Mouse (Mus musculus) left cerebral cortex, adult 8-10 months (tissue): ENCODE results near the gene Npas3. TPM values are rescaled to one million over a fixed set of nuclear protein-coding genes. Genes with fewer than 3 reads are reported as not detected.
"Not testable (repeated sequence)": the region's sequence is repeated elsewhere in the genome, so short reads cannot be mapped to it uniquely, and the experiment has no call there.

Experiments
- DNase-seq, 2 experiments: peaks; one replicate each; pipeline ENCODE4 v3.0.0; 2022; ENCODE audit warnings: low spot score in 2 of 2
- total RNA-seq, 4 experiments: library from RNA; stranded (reverse); gene quantifications; 2 replicates each; pipeline ENCODE4 v1.2.4; 2022

Gene Npas3
- total RNA-seq, result 10 to 100 TPM; 18.8 to 28.2 (median 23.8) TPM

DNA sequence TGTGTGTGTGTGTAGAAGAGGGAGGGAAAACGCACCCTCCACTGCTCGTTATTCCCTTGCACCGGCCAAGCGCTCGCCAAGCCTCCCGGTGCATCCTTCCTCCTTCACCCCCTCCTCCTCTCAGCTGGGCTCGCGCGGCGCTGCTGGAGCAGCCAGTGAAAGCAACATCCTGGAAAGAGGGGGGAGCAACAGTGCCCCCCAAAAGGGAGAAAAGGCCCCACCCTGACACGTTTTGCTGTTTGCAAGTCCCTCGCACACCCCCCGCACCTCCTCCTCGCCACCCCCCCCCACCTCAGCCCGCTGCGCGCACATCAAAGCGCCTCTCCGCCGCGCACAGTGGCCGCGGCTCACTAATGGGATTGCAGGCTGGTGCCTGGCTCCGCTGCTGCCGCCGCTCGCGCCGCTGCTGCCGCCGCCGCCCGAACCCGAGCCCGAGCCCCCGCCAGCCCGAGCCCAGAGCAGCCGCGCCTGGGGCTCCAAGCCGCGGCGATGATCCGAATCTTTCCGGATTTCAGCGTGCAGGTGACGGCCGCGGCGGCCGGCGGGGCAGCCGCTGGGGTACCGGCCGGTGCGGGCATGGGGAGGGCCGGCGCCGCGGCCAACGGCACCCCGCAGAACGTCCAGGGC lies at the start of gene Npas3:
Npas3 (plus strand) TSS at position 577 of the 627 bp plus-strand sequence.
- peak; percentile 38 to 63 for DNase-seq

DNA sequence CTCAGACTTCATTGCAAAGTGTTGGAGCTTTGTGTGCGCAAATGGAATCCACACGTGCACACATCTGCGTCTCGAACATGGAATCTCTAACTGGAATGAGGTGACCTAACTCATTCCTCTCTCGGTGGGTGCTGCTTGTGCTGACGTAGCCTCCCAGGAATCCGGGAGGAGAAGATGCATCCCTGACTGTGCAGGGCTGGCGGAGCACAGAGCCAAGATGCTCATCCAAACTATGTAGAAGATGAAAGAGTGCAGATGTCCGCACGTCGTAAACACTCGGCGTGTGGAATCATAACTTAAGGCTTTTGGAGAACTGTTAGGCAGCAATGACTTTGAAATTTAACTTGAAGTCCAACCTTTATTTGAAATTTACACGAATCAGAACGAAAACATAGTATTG lies 31.3 kb upstream of the Npas3 start:
- DNase-seq, result no peak

DNA sequence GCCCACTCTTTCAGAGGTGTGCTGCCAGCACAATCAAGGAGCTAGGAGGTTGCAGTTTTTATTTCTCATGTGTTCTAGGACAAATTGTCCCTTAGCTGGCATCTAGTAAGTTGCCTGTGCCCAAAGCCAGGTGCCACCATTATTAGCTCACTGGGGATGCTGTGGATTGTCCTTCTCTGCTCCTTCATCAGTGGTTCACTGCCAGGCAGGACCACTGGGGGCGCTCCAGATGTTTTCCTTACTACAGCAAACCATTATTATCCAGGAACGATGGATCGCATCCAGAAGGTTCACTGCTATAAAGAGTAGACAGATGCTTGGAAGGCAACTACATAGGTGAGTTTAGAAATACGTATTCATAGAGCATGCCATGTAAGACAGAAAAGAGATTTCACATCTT lies 25.7 kb upstream of the Npas3 start:
- DNase-seq, result no peak

DNA sequence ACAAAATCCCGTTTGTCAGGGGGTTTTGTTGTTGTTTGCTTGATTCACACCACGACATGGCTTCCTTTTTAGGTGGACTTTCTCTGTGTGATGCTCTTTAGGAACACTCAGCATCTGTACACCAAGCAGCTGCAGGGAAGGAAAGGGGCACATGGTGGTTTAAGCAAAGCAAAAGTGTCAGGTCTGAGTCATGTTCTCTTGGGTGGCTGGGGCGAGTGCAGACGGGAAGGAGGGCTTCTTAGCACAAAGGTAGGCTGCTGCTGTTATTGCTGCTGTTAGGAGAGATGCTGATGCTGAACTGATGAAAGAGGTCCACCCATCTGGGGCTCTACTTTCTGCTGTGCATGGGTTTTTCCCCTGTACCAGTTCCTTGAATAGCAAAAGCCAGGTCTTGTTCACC lies 21.1 kb upstream of the Npas3 start:
- DNase-seq, result no peak

DNA sequence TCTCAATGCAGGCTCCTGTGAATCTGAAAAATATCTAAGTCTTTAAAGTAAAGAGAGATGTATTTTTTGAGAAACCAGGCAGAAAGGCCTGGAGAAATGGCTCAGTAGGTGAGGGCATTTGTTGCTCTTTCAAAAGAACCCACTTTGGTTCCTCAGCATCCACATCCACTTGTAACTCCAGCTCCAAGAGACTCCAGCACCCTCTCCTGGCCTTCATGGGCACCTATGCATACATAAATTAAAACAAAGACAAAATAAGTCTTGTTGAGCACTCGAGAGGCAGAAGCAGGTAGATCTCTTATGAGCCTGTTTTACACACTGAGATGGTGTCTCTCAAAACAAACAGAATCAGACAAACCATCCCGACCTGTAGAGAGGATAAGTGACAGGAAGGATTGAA lies 19.1 kb upstream of the Npas3 start:
- no peak for DNase-seq

DNA sequence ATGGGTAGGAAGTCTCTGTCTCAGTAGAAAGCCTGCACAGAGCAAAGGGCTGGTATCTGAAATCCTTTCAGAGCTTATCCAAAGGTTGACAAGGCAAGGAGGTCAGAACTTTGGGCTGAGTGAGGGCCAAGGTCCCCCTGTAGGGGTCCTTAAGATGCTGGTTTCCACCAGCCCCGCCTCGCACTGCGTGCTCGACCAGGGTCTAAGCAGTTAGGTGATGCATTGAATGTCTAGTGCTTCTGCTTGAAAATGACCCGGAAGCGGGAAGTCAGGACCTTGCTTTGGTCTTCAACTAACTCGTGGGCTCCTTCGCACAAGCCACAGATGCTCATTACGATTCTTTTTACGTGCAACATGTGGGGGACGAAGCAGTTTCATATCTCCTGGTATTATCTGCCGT lies 2.3 kb upstream of the Npas3 start:
- no peak for DNase-seq

DNA sequence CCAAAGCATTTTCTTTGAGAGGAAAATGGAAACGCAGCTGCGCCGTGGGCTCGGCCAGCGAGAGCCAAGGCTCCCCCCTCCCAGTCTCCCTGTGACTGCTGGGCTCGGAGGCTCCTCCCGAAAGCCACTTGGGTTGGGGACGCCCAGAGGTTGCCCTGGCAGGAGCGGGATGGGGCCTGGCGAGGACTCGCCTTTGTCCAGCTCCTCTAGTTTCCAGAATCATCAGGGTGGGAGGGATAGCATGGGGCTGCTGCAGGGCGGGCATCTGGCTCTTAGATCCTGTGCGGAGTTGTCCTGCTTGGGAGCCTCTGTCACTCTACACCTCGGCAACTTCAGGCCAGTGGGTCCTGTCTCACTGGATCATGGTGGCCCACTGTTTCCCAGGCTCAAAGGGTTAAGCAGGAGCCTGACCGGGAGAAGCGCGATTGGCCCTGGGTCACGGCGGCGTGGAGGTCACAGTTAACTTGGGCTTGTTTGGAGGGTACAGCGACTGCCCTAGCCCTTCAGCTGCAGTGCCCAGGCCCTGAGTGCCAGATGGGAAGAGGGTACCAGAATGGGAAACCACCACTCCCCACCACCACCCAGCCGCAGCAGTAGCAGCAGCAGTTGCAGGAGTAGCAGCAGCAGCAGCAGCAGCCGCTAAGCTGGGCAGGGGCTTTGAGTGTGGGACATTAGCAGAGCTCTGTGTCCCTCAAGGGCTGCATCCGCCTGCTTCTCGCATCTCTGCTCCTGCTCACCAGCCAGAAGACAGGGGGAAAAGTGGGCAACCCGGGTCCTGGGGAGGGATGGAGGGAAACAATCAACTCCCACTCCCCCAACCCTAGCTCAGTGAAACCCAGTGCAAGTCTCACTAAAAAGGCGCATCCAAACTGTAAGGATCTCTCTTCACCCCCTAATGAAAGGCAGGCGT lies 1.6 kb upstream of the Npas3 start:
- peak in 1 of 2 experiments; percentile 18 for DNase-seq

DNA sequence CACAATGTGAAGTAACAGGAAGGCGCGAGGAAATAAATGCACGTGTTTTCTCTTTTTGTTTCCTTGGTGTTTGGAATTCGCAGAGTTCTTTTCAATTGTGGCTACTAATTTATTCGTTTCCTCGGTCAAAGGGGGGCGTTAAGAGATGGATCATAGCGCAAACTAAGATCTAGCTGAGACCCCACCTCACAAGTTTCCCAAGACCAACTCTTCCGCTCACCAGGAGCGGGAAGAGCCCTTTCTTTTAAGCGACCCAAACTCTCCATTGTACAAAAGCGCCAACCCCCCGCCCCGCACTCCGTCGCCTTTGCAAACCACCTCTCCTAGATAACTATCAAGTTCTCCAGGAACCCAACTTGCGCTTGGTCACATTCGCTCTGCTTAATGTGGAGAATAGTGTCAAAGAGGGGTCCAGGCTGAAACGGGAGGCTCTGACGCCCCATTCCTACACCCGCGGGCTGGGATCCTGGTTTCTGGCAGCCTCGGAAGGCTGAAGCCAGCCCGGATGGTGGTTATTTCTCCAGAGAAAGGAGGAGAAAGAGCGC lies 914 bp upstream of the Npas3 start:
- peak in 1 of 2 experiments; percentile 11 for DNase-seq

DNA sequence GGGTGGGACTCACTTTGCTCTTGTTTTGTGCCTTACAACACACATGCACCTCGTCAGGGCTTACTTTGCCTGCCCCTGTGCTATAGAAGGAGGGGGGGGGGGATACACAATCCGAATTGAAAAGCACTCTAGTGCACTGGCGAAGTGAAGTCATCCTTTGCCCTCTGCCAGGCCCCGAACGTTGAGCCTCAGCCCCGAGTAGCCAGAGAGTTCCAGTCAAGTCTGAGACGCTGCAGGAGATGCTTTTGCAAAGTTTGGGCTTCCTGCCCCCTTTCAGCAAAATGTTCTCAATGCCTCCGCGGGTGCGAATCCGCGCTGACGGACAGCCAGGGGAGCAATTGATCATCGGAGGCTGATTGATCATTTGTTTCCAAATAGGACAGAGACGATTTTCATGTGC lies 319 bp downstream of the Npas3 start:
- peak in 1 of 2 experiments; percentile 10 for DNase-seq

DNA sequence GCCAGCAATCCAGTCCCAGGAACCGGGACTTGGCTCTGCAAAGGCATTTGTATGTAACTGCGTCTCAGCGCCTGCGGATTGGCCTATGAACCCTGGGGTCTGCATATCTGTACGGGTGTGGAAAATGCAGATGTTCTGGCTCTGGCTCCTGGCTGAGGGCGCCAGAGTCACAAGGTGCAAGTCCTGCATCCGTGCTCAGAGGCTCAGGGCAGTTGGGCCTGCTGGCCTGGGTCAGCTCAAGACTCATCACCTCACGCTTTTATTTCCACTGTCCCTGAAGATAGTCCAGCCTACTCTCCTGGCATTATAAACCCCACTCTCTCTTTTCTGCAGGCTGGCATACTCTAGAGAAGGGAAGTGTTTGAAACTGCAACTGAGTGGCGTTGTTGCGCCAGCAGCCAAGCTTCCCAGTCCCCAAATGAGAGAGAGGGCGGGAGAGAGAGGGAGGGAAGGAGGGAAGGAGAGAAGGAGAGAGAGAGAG lies 3.3 kb downstream of the Npas3 start:
- peak in 1 of 2 experiments; percentile 18 for DNase-seq

DNA sequence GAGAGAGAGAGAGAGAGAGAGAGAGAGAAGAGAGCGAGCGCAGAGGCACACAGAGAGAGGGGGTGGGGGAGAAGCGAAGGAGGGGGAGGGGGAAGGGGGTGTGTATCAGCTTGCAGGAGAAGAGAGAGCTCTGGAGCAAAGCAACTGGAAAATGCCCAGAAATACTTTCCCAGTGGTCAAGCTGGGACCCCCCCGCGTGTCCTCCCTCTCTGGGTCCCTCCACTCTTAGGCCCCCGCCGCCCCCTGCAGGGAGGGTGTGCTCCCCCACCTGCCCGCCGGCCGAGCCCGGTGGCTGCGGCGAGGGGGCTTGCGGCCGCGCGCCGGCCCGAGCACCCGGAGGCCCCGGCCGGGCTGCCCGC lies 3.7 kb downstream of the Npas3 start:
- no peak for DNase-seq

DNA sequence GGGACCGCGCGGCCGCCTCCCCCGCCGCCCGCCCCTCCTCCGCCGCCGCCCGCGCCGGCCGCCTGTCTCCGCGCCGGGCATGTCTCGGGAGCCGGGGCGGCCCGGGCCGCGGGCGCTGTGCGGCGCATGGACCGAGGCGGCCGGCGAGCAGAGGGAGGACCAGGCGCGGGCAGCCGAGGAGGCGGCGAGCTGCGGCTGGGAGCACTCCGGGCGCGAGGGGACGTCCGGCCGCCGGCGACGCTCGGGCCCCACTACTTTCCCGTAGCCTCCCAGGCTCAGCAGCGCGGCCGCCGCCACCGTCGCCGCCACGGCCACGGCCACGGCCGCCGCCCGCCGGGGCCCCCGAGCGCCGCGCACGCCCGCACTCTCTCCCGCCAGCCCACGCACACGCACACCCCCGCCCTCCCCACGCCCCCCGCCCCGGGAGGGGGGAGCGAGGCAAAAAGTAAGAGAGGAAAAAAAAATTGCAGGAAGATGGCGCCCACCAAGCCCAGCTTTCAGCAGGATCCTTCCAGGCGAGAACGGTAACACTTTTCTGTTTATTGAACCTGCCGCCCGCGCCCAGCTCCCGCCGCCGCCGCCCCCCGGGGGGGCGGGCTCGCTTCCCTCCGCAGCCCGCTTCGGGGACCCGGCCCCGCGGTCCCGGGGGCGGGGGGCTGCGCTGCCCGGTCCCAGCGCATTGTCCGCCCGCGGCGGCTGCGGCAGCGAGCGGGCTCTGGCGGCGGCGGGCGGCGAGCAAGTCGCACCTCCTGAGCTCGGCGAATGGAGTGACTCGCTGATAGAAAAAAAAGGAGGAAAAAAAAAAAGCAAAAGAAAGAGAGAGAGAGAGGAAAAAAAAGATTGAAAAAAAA lies 4.3 kb downstream of the Npas3 start:
- DNase-seq, result peak in 1 of 2 experiments; percentile 16

DNA sequence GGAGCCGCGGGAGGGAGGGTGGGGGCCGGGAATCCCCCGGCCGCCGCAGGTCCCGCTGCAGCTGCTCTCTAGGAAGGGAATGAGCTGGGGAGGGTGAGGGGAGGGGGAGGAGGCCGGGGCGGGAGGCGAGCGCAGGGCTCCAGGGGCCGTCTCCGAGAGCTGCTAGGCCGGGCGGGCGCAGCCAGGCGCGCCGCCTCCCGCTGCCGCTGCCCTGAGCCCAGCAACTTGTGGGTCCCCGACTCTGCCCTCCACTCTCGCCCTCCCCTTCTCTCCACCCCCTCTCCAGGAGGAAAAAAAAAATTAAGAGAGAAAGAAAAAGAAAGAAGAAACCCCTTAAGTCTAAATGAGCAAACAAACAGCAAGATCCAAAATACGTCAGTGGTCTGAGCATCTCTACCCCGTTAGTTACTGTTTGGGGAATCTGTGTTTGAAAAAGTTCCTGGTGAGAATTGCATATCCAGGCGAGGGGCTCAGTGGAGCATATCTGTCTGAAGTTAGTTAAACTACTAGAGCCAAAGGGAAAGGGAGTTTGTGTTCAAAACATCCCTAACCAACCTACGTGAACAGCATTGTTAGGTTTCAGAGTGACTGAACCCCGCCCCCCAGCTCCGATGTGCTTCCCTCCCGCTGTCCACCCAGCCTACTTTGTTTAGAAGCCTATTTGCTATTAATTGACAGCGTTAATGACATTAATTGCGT lies 5.1 kb downstream of the Npas3 start:
- peak in 1 of 2 experiments; percentile 9 for DNase-seq

DNA sequence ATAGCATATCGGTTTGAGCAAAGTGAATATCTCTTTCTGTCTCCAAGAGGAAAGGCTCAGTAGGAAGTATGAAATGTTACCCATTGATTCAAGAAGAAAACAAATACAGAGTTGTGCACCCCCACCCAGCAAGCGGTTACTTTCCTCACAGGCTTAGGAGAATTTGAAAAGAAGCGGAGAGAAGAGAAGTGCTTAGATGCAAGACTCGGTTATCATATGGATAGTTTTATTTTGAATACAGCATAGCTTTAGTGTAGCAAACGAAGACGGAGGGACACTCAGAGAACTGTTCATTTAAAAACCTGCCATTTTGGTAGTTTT lies 5.6 kb downstream of the Npas3 start:
- DNase-seq, result no peak

DNA sequence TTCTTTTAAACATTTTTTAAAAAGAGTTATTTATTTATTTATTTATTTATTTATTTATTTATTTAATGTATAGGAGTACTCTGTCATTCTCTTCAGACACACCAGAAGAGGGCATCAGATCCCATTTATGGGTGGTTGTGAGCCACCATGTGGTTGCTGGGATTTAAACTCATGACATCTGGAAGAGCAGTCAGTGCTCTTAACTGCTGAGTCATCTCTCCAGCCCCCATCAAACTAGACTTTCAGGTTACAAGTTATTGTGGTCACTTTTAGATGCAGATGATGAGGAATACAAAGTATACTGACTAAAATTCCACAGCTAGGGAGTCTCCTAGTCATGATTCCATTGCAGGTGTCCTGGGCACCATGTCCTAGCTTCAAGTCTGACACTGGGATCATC lies 26.0 kb downstream of the Npas3 start:
- not testable (repeated sequence) for DNase-seq

DNA sequence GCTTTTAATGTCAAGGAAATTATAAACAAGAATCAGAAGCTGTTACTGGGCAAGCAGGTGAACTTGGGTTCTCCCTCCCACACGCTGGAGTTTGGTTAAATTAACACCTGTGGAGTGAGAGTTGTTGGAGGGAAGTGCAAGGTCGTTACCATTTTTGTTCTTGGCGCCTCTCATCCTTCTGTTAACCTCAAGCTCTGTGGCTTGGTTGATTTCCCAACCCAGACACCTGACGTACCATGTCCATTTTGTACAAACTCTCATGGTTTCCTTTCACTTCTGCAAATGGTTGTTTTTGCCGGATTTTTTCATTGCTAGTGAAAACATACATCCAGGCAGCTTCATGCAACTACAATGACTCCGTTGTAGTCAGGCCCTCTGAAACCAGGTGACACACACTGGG lies 28.9 kb downstream of the Npas3 start:
- DNase-seq, result no peak

DNA sequence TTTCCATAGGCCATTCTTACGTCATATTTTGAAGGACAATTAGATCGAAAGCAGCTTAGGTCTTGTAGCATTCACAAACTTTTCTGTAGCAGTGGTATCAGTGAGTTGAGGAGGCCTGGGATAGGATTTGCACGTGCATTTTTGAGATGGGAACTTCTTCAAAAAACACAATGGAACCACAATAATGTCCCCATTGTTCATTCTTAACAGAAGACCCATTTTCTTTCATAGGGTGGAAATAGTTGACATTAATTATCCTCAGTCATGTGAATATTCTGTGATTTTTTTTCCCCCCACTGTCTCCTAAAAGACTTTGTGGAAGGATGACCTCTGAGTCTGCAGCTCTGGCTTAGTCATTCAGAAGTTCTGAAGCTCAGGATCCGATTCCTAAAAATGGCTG lies 41.9 kb downstream of the Npas3 start:
- DNase-seq, result no peak

DNA sequence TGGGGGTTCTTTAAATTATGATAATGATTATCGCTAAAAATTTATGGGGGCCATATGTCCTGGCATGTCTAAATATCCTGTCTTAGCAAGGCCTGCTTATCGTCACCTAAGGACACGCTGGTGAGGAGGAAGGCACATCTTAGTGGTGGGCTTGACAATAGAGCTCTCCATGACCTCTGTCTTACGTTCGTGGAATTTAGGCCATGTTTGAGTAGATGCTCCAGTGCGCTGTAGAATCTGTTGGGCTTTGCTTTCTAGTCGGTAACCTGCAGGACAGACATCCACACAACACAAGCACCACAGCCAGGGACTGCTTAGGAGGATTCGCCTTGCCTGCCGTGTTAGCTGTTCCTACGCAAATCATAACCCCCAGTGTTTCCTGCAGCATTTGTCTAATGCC lies 42.4 kb downstream of the Npas3 start:
- no peak for DNase-seq

DNA sequence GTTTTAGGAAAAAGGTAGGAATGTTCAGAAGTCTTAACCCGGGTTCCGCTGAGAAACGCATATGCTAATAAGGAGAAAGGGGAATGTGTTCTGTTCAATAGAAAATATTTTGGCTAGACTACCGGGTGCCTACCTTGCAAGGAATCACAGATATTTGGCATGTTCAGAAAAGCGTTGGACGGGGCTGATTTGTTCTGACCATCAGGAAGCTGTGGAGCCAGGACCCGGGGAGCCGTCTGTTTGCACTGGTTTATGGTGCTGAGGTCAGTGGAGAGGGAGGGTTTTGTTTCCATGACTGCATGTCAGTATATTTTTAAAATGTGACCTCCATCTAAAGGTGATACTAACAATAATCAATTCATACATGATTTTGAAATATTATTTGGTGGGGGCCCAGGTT lies 43.5 kb downstream of the Npas3 start:
- no peak for DNase-seq

DNA sequence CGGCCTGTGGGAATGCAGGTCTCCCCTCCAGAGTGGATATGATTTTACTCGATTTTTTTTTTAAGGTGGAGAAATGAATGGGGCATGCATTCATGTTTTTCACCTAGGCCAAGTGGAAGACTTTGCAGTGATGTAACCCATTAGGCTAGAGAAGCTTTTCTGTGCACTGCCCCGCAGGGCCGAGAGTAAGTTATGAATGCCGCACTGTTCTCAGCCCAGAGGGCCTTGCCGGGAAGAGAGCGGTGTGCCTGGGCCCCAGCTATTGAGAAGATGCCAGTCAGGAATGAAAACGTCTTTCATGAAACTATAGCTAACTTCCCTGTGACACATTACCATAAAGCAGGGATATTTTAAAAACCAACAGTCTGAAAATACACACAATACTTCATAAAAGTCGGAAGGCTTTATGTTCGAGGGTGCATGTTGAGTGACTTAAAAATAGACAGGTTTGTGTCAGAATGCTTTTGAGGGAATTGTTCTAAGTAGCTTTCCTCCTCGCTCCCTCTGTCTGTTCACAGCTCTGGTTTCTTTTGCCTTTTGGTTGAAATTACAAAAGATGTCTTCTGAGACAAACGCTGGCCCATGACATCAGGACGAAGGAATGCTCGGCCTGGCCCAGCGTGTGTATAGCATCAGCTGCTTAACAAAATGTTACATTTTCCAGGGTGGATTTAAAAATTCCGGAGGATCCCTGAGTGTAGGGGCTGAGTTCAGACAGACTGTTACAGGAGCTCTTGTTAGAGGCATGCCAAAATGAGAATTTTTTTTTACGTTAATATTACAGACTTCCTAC lies 44.2 kb downstream of the Npas3 start:
- DNase-seq, result no peak
